Mouse (Mus musculus) splenic B cell, adult 2 months (primary cell): ENCODE measurements at regions not wholly inside any gene's neighbourhood (a gene's known extent, or its start where the extent isn't known, plus 50 kb on each side); places are given as distances from the start of the nearest gene placed in this dataset.

Experiments used
- DNase-seq: peaks from one replicate; pipeline ENCODE4 v3.0.0-alpha.2; 2011; ENCODE audit warnings: low read depth, low spot score
- H3K27me3 ChIP-seq: 2 replicates; pipeline ENCODE4 v1.6.1; 2012; ENCODE audit warnings: mild to moderate bottlenecking, low read length, moderate library complexity, mixed read lengths; ENCODE audit not compliant: control insufficient read depth, poor library complexity, insufficient read depth, severe bottlenecking
- H3K36me3 ChIP-seq: 2 replicates; pipeline ENCODE4 v1.6.1; 2012; ENCODE audit warnings: mild to moderate bottlenecking, low read length, moderate library complexity, mixed read lengths; ENCODE audit not compliant: control insufficient read depth, poor library complexity, insufficient read depth, severe bottlenecking

DNA sequence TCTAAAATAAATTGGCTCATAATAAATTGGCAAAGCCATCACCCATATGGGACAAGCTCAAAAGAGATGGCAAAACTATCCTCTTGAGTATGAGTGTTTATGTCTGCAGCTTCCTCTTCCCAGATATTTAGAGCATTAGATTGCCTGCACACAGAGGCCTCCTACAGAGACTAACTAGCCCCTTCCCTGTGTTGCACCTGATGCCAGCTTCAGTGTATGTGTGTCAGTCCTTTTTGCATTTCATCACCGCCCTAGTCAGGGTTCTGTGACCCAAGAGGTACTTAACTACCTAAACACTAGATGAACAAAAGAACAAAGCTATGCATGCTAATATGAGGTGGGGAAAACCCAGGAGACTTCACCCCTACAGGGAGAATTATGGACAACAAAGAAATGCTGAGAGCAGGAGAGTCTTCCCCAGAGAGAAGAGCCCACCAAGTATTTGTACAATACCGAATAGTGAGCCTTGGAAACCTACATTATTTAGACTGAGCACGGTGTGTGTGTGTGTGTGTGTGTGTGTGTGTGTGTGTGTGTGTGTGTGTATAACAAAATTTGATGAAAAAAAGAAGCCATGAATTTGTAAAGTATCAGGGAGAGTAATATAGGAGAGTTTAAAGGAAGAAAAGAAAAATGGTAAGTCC lies 62.5 kb downstream of the Speer2 start:
- Histone ChIP-seq H3K27me3 (no peaks in the 10 kb centered on the region), H3K36me3 (no peaks in the 10 kb centered on the region)
- DNase-seq = no peak

DNA sequence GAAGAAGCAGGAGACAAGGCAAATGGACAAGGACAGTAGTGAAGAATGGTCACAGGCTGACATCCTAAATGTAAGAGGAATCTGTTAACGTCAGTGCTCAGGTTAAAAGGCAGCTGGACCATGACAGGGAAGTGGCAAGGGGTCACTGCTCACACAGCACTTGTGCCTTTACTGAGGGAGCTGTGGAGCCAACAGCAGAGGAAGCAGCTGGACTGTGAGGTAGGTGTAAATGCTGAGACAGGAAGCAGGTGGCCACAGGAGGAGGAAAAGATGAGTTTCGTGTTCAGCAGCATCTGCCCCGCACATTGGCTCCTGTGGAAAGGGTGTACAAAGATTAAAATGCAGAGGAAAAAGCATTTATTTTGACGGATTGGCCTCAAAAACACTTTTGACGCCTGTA lies 67.2 kb downstream of the Speer2 start:
- Histone ChIP-seq H3K36me3 (no peaks in the 10 kb centered on the region), H3K27me3 (no peaks in the 10 kb centered on the region)
- peak; percentile 19 for DNase-seq

DNA sequence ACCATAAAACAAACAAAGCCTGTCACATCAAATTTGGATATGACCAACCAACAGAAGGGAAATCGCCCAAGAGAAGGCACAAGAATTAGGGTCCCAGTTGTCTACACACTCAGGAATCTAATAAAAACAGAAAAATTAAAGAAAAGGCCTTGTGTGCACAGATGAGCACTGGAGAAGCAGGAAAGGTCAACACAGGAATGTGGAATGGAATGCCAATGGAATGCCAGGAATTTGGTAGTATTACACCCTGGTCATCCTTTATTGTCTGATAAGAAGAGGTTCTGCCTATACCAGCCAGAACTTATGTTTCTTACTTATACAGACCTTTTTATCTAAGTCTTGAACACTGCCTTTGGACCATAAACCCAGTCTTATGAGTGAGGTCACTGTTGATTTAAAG lies 72.9 kb downstream of the Speer2 start:
- no peaks in the 10 kb centered on the region for H3K27me3 ChIP-seq
- H3K36me3 ChIP-seq = no peaks in the 10 kb centered on the region
- DNase-seq = no peak

DNA sequence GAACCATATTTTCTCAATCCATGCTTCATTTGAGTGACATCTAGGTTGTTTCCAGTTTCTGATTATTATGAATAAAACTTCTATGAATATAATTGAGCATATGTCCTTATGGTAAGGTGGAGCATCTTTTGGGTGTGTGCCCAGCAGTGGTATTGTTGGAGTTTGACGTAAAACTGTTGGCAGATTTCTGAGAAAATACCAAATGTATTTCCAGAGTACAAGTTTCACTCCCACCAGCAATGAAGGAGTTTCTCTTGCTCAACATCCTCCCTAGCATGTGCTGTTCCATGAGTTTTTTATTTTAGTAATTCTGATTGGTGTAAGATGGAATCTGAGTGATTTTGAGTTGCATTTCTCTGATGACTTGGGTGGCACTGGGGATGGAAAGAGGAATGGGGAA lies 92.8 kb downstream of the Speer2 start:
- no peaks in the 10 kb centered on the region for H3K36me3 ChIP-seq
- H3K27me3 ChIP-seq = no peaks in the 10 kb centered on the region
- no peak for DNase-seq
